Mouse (Mus musculus): ENCODE measurements around the gene Ric3. TPM values are rescaled to one million over a fixed set of nuclear protein-coding genes. Genes with fewer than 3 reads are reported as not detected.

Gene Ric3
- total and polyA plus RNA-seq, 3 experiments, result not detected

GRCm38 (mm10) chr7:108985934-108986708 is 97.0 kb downstream of the Ric3 start:
- no peak for DNase-seq (ENCODE audit: low read depth, low spot score)
- Histone ChIP-seq H3K4me3 (ENCODE audit: control insufficient read depth in 1 of 2, insufficient read depth in 1 of 2, low read depth in 2 of 2, low read length in 2 of 2) (no peak overlapping the region), H3K4me1 (ENCODE audit: control insufficient read depth in 1 of 2, insufficient read depth in 2 of 2, low read length in 2 of 2) (no peaks in the 10 kb centered on the region), H3K27ac (ENCODE audit: control insufficient read depth, low read depth, low read length) (no peak overlapping the region), H3K79me2 (ENCODE audit: control insufficient read depth, insufficient read depth, low read length, poor library complexity) (no peaks in the 10 kb centered on the region), H3K9me3 (replicated peaks; ENCODE audit: insufficient read depth, low read length) (no peaks in the 10 kb centered on the region), H3K27me3 (ENCODE audit: control insufficient read depth in 1 of 2, insufficient read depth in 2 of 2, low read length in 2 of 2) (no peaks in the 10 kb centered on the region), H3K9ac (ENCODE audit: control insufficient read depth, low read depth, low read length, poor library complexity, severe bottlenecking) (no peak overlapping the region), H3K36me3 (ENCODE audit: control insufficient read depth in 1 of 2, insufficient read depth in 2 of 2, low read length in 2 of 2) (no peaks in the 10 kb centered on the region)
- TF ChIP-seq E2F4 (IDR thresholded peaks at IDR 0.05; ENCODE audit: borderline replicate concordance, low read depth, low read length) (no peak), UBTF (IDR thresholded peaks at IDR 0.05; ENCODE audit: borderline replicate concordance, insufficient read depth, low read depth, low read length) (no peak), EP300 (IDR thresholded peaks at IDR 0.05; ENCODE audit: low read depth in 1 of 2, low read length in 2 of 2) (no peak), JUND (IDR thresholded peaks at IDR 0.05; ENCODE audit: low read depth, low read length) (no peak), USF2 (IDR thresholded peaks at IDR 0.05; ENCODE audit: borderline replicate concordance in 1 of 2, insufficient read depth in 1 of 2, low read depth in 1 of 2, low read length in 2 of 2) (no peak), RAD21 (IDR thresholded peaks at IDR 0.05; ENCODE audit: low read depth, low read length) (no peak), NRF1 (IDR thresholded peaks at IDR 0.05; ENCODE audit: insufficient read depth, low read depth, low read length, poor library complexity, severe bottlenecking) (no peak), USF1 (IDR thresholded peaks at IDR 0.05; ENCODE audit: low read depth, low read length) (no peak), HCFC1 (IDR thresholded peaks at IDR 0.05; ENCODE audit: low read depth, low read length) (no peak), POLR2AphosphoS5 (IDR thresholded peaks at IDR 0.05; ENCODE audit: borderline replicate concordance, low read depth, low read length) (no peak), POLR2AphosphoS2 (IDR thresholded peaks at IDR 0.05; ENCODE audit: low read length) (no peak), ZKSCAN1 (IDR thresholded peaks at IDR 0.05; ENCODE audit: low read depth, low read length) (no peak), GATA1 (IDR thresholded peaks at IDR 0.05; ENCODE audit: low read depth, low read length) (no peak), MAFK (IDR thresholded peaks at IDR 0.05; ENCODE audit: borderline replicate concordance, low read depth, low read length) (no peak), BHLHE40 (IDR thresholded peaks at IDR 0.05; ENCODE audit: borderline replicate concordance, low read depth, low read length) (no peak), CTCF (IDR thresholded peaks at IDR 0.05 in 2 of 3, conservative IDR thresholded peaks at IDR 0.05 in 1 of 3; ENCODE audit: control insufficient read depth in 1 of 3, insufficient read depth in 1 of 3, low read depth in 2 of 3, low read length in 3 of 3, poor library complexity in 1 of 3, severe bottlenecking in 1 of 3) (no peak)

Other genes starting within 250 kb of the Ric3 start
- not detected in 2 replicates for gene Olfr516, start 232.8 kb downstream of the Ric3 start, total RNA-seq (2012; rRNA removed)
- gene Olfr516, start 232.8 kb downstream of the Ric3 start, polyA plus RNA-seq (2012; ENCODE audit: insufficient read depth in 1 of 2, insufficient read length in 2 of 2, low read depth in 1 of 2, low replicate concordance in 2 of 2, missing spikeins in 1 of 2), result not detected
- not detected in 2 replicates for gene Olfr517, start 211.0 kb downstream of the Ric3 start, total RNA-seq (2012; rRNA removed)
- not detected for gene Olfr517, start 211.0 kb downstream of the Ric3 start, polyA plus RNA-seq (2012; ENCODE audit: insufficient read depth in 1 of 2, insufficient read length in 2 of 2, low read depth in 1 of 2, low replicate concordance in 2 of 2, missing spikeins in 1 of 2)
- gene Olfr518, start 198.3 kb downstream of the Ric3 start, total RNA-seq (2012; rRNA removed), result not detected in 2 replicates
- gene Olfr518, start 198.3 kb downstream of the Ric3 start, polyA plus RNA-seq (2012; ENCODE audit: insufficient read depth in 1 of 2, insufficient read length in 2 of 2, low read depth in 1 of 2, low replicate concordance in 2 of 2, missing spikeins in 1 of 2), result not detected
- not detected in 2 replicates for gene Olfr519, start 188.9 kb downstream of the Ric3 start, total RNA-seq (2012; rRNA removed)
- not detected for gene Olfr519, start 188.9 kb downstream of the Ric3 start, polyA plus RNA-seq (2012; ENCODE audit: insufficient read depth in 1 of 2, insufficient read length in 2 of 2, low read depth in 1 of 2, low replicate concordance in 2 of 2, missing spikeins in 1 of 2)
- 0.35 and 0.52 TPM in 2 replicates for gene Nlrp10, start 153.2 kb downstream of the Ric3 start, total RNA-seq (2012; rRNA removed)
- under 1 TPM in 1 of 2 experiments, not detected in 1; 0.53 TPM for gene Nlrp10, start 153.2 kb downstream of the Ric3 start, polyA plus RNA-seq (2012; ENCODE audit: insufficient read depth in 1 of 2, insufficient read length in 2 of 2, low read depth in 1 of 2, low replicate concordance in 2 of 2, missing spikeins in 1 of 2)
- gene Eif3f, start 148.9 kb downstream of the Ric3 start, total RNA-seq (2012; rRNA removed), result 123 and 145 TPM in 2 replicates
- 100 to 1,000 TPM; 226 to 283 TPM for gene Eif3f, start 148.9 kb downstream of the Ric3 start, polyA plus RNA-seq (2012; ENCODE audit: insufficient read depth in 1 of 2, insufficient read length in 2 of 2, low read depth in 1 of 2, low replicate concordance in 2 of 2, missing spikeins in 1 of 2)
- gene Tub, start 133.0 kb downstream of the Ric3 start, total RNA-seq (2012; rRNA removed), result not detected in 2 replicates
- gene Tub, start 133.0 kb downstream of the Ric3 start, polyA plus RNA-seq (2012; ENCODE audit: insufficient read depth in 1 of 2, insufficient read length in 2 of 2, low read depth in 1 of 2, low replicate concordance in 2 of 2, missing spikeins in 1 of 2), result not detected
- gene Lmo1, start 91.9 kb upstream of the Ric3 start, total RNA-seq (2012; rRNA removed), result not detected in 2 replicates
- not detected for gene Lmo1, start 91.9 kb upstream of the Ric3 start, polyA plus RNA-seq (2012; ENCODE audit: insufficient read depth in 1 of 2, insufficient read length in 2 of 2, low read depth in 1 of 2, low replicate concordance in 2 of 2, missing spikeins in 1 of 2)

All from MEL (cell line).